ENCODE assay signal across 13 mouse cellular contexts in genomic region chr4:53416928-53417327, GRCm38 (mm10). TPM values are rescaled to one million over a fixed set of nuclear protein-coding genes. Genes with fewer than 3 reads are reported as not detected.
DNase-seq lines count a peak whose midpoint lies in the region; ATAC-seq lines count a peak whose summit lies in the region.
"Had no signal": no experiment of that assay in that cellular context is flagged by ENCODE, and none has a peak within 500 bp of the region (broad histone marks: within the 10 kb centered on the region; RNA-seq: fewer than 3 reads in every experiment).

No protein-coding gene starts in this region.

- peak overlapping the region; percentile 45; the same call in 1 of the 2 replicates for H3K27ac ChIP-seq in forebrain, embryonic 16.5 days (ENCODE audit: low read length)
- H3K27ac ChIP-seq in forebrain, embryonic 12.5 days = no peak overlapping the region
- H3K27ac ChIP-seq in limb, embryonic 13.5 days = peak overlapping the region; percentile 79
- H3K27ac ChIP-seq in limb, embryonic 10.5 days = no peak overlapping the region
- H3K27ac ChIP-seq in embryonic facial prominence, embryonic 14.5 days (replicated peaks; ENCODE audit: low read depth, low read length) = peak overlapping the region; percentile 84
- H3K27ac ChIP-seq in midbrain, embryonic 13.5 days = no peak overlapping the region
- H3K27ac ChIP-seq: left cerebral cortex, adult 2 months had no signal

- WGBS in forebrain, embryonic 16.5 days = 74% methylated on average over 7 of the region's 7 CpGs
- 74% methylated on average over 7 of the region's 7 CpGs for WGBS in forebrain, embryonic 12.5 days
- 59% methylated on average over 7 of the region's 7 CpGs for WGBS in limb, embryonic 13.5 days
- 70% methylated on average over 7 of the region's 7 CpGs for WGBS in limb, embryonic 10.5 days
- 48% methylated on average over 7 of the region's 7 CpGs for WGBS in embryonic facial prominence, embryonic 14.5 days
- WGBS in midbrain, embryonic 13.5 days = 75% methylated on average over 7 of the region's 7 CpGs

- H3K9ac ChIP-seq in forebrain, embryonic 16.5 days (replicated peaks; ENCODE audit: low read depth, low read length) = no peak overlapping the region
- no peak overlapping the region for H3K9ac ChIP-seq in forebrain, embryonic 12.5 days
- H3K9ac ChIP-seq in limb, embryonic 13.5 days = no peak overlapping the region
- no peak overlapping the region for H3K9ac ChIP-seq in embryonic facial prominence, embryonic 14.5 days (ENCODE audit: low read depth, low read length)
- H3K9ac ChIP-seq in midbrain, embryonic 13.5 days (replicated peaks) = no peak overlapping the region

- no peak overlapping the region for H3K4me3 ChIP-seq in forebrain, embryonic 16.5 days (replicated peaks; ENCODE audit: low read length)
- no peak overlapping the region for H3K4me3 ChIP-seq in forebrain, embryonic 12.5 days (replicated peaks)
- H3K4me3 ChIP-seq in limb, embryonic 13.5 days = no peak overlapping the region
- no peak overlapping the region for H3K4me3 ChIP-seq in limb, embryonic 10.5 days
- no peak overlapping the region for H3K4me3 ChIP-seq in embryonic facial prominence, embryonic 14.5 days (ENCODE audit: low read depth, low read length)
- no peak overlapping the region for H3K4me3 ChIP-seq in midbrain, embryonic 13.5 days (replicated peaks)
- H3K4me3 ChIP-seq: erythroblast, embryonic 14.5 days; left cerebral cortex, adult 2 months had no signal

- peaks cover 3% of the 10 kb centered on the region for H3K4me1 ChIP-seq in forebrain, embryonic 16.5 days (replicated peaks; ENCODE audit: control insufficient read depth, insufficient read depth, low read length)
- no peaks in the 10 kb centered on the region for H3K4me1 ChIP-seq in forebrain, embryonic 12.5 days
- peaks cover 9% of the 10 kb centered on the region; the same call in 1 of the 2 replicates for H3K4me1 ChIP-seq in limb, embryonic 13.5 days
- H3K4me1 ChIP-seq in limb, embryonic 10.5 days = 0 out of 2 replicates have a peak, but pooled peaks cover 4% of the 10 kb centered on the region
- H3K4me1 ChIP-seq in embryonic facial prominence, embryonic 14.5 days (ENCODE audit: control insufficient read depth, insufficient read depth, low read length) = peaks cover 15% of the 10 kb centered on the region
- H3K4me1 ChIP-seq in midbrain, embryonic 13.5 days (replicated peaks) = no peaks in the 10 kb centered on the region

- no peak for ATAC-seq in forebrain, embryonic 16.5 days
- ATAC-seq in forebrain, embryonic 12.5 days (ENCODE audit: low FRiP score) = no peak
- no peak for ATAC-seq in limb, embryonic 13.5 days (ENCODE audit: low FRiP score, low read depth)
- ATAC-seq in embryonic facial prominence, embryonic 14.5 days (ENCODE audit: low read depth) = no peak; the same call in 1 of the 2 replicates
- no peak for ATAC-seq in midbrain, embryonic 13.5 days
- ATAC-seq: inflammation-experienced regulatory T-cells, adult 6 months had no signal

- no peaks in the 10 kb centered on the region for H3K9me3 ChIP-seq in forebrain, embryonic 16.5 days (ENCODE audit: control insufficient read depth, low read length)
- no peaks in the 10 kb centered on the region for H3K9me3 ChIP-seq in forebrain, embryonic 12.5 days
- H3K9me3 ChIP-seq in limb, embryonic 13.5 days = no peaks in the 10 kb centered on the region
- H3K9me3 ChIP-seq in limb, embryonic 10.5 days (replicated peaks) = no peaks in the 10 kb centered on the region
- H3K9me3 ChIP-seq in embryonic facial prominence, embryonic 14.5 days (ENCODE audit: control insufficient read depth, low read length) = no peaks in the 10 kb centered on the region
- no peaks in the 10 kb centered on the region for H3K9me3 ChIP-seq in midbrain, embryonic 13.5 days

- no peak for DNase-seq in limb, embryonic 10.5 days (ENCODE audit: low spot score)
- peak; percentile 44 for DNase-seq in embryonic facial prominence, embryonic 14.5 days (ENCODE audit: low spot score)
- DNase-seq in lung, postnatal 10 days = peak; percentile 44
- no peak for DNase-seq in adrenal gland, adult 18-20 months (ENCODE audit: low spot score in 2 of 2)
- DNase-seq: cerebellum, adult 9-10 months; thymus, postnatal 4 days had no signal

- H3K4me2 ChIP-seq in forebrain, embryonic 16.5 days (ENCODE audit: low read length) = no peak overlapping the region
- H3K4me2 ChIP-seq in forebrain, embryonic 12.5 days = no peak overlapping the region
- no peak overlapping the region for H3K4me2 ChIP-seq in limb, embryonic 13.5 days (replicated peaks)
- H3K4me2 ChIP-seq in embryonic facial prominence, embryonic 14.5 days (ENCODE audit: low read depth, low read length) = no peak overlapping the region
- no peak overlapping the region for H3K4me2 ChIP-seq in midbrain, embryonic 13.5 days (replicated peaks)

- no peaks in the 10 kb centered on the region for H3K36me3 ChIP-seq in forebrain, embryonic 16.5 days (ENCODE audit: control insufficient read depth, insufficient read depth)
- no peaks in the 10 kb centered on the region for H3K36me3 ChIP-seq in forebrain, embryonic 12.5 days (replicated peaks)
- H3K36me3 ChIP-seq in limb, embryonic 13.5 days = no peaks in the 10 kb centered on the region
- no peaks in the 10 kb centered on the region for H3K36me3 ChIP-seq in limb, embryonic 10.5 days
- no peaks in the 10 kb centered on the region for H3K36me3 ChIP-seq in embryonic facial prominence, embryonic 14.5 days (ENCODE audit: control insufficient read depth, insufficient read depth, low read length)
- no peaks in the 10 kb centered on the region for H3K36me3 ChIP-seq in midbrain, embryonic 13.5 days

- H3K27me3 ChIP-seq in forebrain, embryonic 16.5 days (replicated peaks; ENCODE audit: control insufficient read depth, insufficient read depth, low read length) = no peaks in the 10 kb centered on the region
- no peaks in the 10 kb centered on the region for H3K27me3 ChIP-seq in forebrain, embryonic 12.5 days
- H3K27me3 ChIP-seq in limb, embryonic 13.5 days = no peaks in the 10 kb centered on the region
- H3K27me3 ChIP-seq in limb, embryonic 10.5 days (ENCODE audit: low read depth, poor library complexity, severe bottlenecking) = no peaks in the 10 kb centered on the region
- no peaks in the 10 kb centered on the region for H3K27me3 ChIP-seq in embryonic facial prominence, embryonic 14.5 days (replicated peaks; ENCODE audit: control insufficient read depth, insufficient read depth, low read length)
- no peaks in the 10 kb centered on the region for H3K27me3 ChIP-seq in midbrain, embryonic 13.5 days

RNA-seq across cellular contexts. Expression of gene Slc44a1, which starts 23.3 kb away (rescaled TPM):
- 13.7 and 19.6 TPM in 2 replicates for polyA plus RNA-seq in forebrain, embryonic 16.5 days (2015; fragmentation: Nextera tagmentation; extraction: Ambion mirVana)
- polyA plus RNA-seq in forebrain, embryonic 12.5 days (2016; fragmentation: Nextera tagmentation; extraction: Ambion mirVana) = 18.0 and 19.1 TPM in 2 replicates
- polyA plus RNA-seq in limb, embryonic 13.5 days (2015; fragmentation: Nextera tagmentation; extraction: Ambion mirVana) = 29.7 and 30.9 TPM in 2 replicates
- 10.7 and 18.3 TPM in 2 replicates for polyA plus RNA-seq in limb, embryonic 10.5 days (2016; fragmentation: Nextera tagmentation; extraction: Ambion mirVana)
- polyA plus RNA-seq in embryonic facial prominence, embryonic 14.5 days (2014; fragmentation: Nextera tagmentation; extraction: Ambion mirVana) = 56.0 and 61.8 TPM in 2 replicates
- polyA plus RNA-seq in midbrain, embryonic 13.5 days (2015; fragmentation: Nextera tagmentation; extraction: Ambion mirVana) = 7.9 and 11.6 TPM in 2 replicates
- 10 to 100 TPM; 85.2 to 95.7 TPM for total RNA-seq in adrenal gland, adult 18-20 months (2021)

Comparison
In these comparisons a context has a peak if more than half of its experiments do, and no peak if none do; other contexts are left out.
1. H3K27ac ChIP-seq: peak in forebrain, embryonic 16.5 days (single experiment), limb, embryonic 13.5 days (single experiment) and embryonic facial prominence, embryonic 14.5 days (single experiment); none in forebrain, embryonic 12.5 days (single experiment), limb, embryonic 10.5 days (single experiment) and midbrain, embryonic 13.5 days (single experiment).
2. DNase-seq: peak in embryonic facial prominence, embryonic 14.5 days (single experiment) and lung, postnatal 10 days (single experiment); none in limb, embryonic 10.5 days (single experiment) and adrenal gland, adult 18-20 months (0 of 2).